Mouse (Mus musculus): ENCODE measurements around the gene Svop. TPM values are rescaled to one million over a fixed set of nuclear protein-coding genes. Genes with fewer than 3 reads are reported as not detected.

Gene Svop
- polyA plus RNA-seq, 1 experiment from 2014 or later: 17.6 TPM

- Histone ChIP-seq H3K27me3 (ENCODE audit: control insufficient read depth, insufficient read depth, low read length) (no peaks in the 10 kb centered on the region), H3K27ac (ENCODE audit: low read depth, low read length) (no peak overlapping the region), H3K4me3 (ENCODE audit: low read depth, low read length) (no peak overlapping the region), H3K4me1 (replicated peaks; ENCODE audit: control insufficient read depth, insufficient read depth, low read length) (peaks cover 7% of the 10 kb centered on the region; the same call in 1 of the 2 replicates), H3K4me2 (ENCODE audit: low read depth, low read length, severe bottlenecking) (no peak overlapping the region), H3K36me3 (ENCODE audit: control insufficient read depth, insufficient read depth, low read length) (no peaks in the 10 kb centered on the region), H3K9ac (ENCODE audit: low read length) (no peak overlapping the region), H3K9me3 (ENCODE audit: control insufficient read depth, low read length) (no peaks in the 10 kb centered on the region)
- WGBS: 87% methylated on average over 5 of the region's 5 CpGs
- ATAC-seq (replicated peaks; ENCODE audit: low FRiP score): no peak
- no peak for DNase-seq (ENCODE audit: low spot score)
These were observed 100.8 kb downstream of the Svop start for GRCm38 (mm10) chr5:113990593-113990992.

DNA sequence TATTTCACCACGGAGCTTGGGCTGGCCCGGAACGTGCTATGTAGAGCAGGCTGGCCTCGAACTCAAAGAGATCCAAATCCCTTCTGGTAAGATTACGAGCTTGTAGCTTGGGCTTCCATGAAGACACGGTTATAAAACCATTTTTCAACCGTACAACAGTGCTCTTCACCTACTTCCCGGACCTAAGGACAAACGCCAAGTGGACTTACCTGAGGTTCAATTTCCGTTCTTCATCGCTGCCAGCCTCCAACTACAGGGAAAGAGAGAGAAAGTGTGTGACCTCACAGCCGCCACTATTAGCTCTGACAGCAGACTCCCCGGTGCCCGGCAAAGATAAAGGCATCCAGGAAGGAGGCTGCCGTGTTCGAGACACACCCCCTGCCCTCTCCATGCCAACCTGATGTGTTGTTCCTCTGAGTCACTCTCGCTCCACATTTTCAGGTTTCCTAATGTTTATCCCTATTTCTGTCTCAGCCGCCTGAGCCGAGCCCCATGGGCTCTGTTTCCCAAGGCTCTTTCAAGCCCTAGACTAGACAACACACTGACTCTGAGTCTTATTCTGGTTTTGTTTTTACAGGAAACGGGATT is 101.8 kb downstream of the Svop start:
- 91% methylated on average over 20 of the region's 20 CpGs for WGBS
- no peaks in the 10 kb centered on the region for H3K27me3 ChIP-seq (ENCODE audit: control insufficient read depth, insufficient read depth, low read length)
- no peak overlapping the region for H3K9ac ChIP-seq (ENCODE audit: low read length)
- no peak overlapping the region for H3K27ac ChIP-seq (ENCODE audit: low read depth, low read length)
- H3K4me2 ChIP-seq (ENCODE audit: low read depth, low read length, severe bottlenecking): no peak overlapping the region
- DNase-seq (ENCODE audit: low spot score) (no peak), ATAC-seq (replicated peaks; ENCODE audit: low FRiP score) (no peak)
- H3K4me1 ChIP-seq (replicated peaks; ENCODE audit: control insufficient read depth, insufficient read depth, low read length): peaks cover 7% of the 10 kb centered on the region; the same call in 1 of the 2 replicates
- H3K9me3 ChIP-seq (ENCODE audit: control insufficient read depth, low read length): no peaks in the 10 kb centered on the region
- no peaks in the 10 kb centered on the region for H3K36me3 ChIP-seq (ENCODE audit: control insufficient read depth, insufficient read depth, low read length)
- no peak overlapping the region for H3K4me3 ChIP-seq (ENCODE audit: low read depth, low read length)

DNA sequence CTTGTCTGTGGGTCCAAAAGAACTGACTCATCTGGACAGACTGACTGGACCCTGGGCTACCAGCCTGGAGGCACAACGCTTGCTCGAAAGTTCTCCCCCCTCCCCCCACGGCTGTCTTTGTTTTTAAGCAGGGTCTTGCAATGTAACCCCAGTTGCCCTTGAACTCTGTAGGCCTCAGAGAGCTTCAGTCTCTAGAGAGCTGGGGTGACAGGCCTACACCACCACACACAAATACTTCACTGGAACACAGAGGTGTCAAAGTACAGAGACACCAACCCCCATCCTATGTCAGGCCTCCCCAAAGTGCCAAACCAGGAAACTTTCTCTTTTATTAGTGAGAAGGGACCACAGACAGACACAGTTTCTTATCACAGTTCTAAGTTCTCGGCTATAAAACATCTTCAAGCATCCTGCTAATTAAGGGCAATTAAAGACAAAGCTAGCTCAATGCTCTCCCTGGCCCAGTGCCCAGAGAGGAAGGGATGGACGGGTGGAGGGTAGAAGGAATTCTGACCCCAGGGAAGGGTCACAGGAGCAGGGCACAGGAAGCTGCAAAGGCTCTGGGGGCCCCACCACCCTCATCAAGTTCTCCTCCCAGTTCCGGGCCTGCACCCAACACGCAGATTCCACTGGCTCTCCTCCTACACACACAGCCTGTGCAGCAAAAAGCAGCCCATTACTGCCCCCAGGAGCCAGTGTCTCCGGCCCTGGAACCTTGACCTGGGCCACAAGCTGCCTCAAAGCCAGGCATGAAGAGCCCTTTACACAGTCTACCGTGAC is 105.0 kb downstream of the Svop start:
- Histone ChIP-seq H3K4me1 (replicated peaks; ENCODE audit: control insufficient read depth, insufficient read depth, low read length) (no peaks in the 10 kb centered on the region; the same call in 1 of the 2 replicates), H3K9ac (ENCODE audit: low read length) (no peak overlapping the region), H3K9me3 (ENCODE audit: control insufficient read depth, low read length) (no peaks in the 10 kb centered on the region), H3K36me3 (ENCODE audit: control insufficient read depth, insufficient read depth, low read length) (no peaks in the 10 kb centered on the region; the same call in 1 of the 2 replicates), H3K27me3 (ENCODE audit: control insufficient read depth, insufficient read depth, low read length) (no peaks in the 10 kb centered on the region), H3K4me2 (ENCODE audit: low read depth, low read length, severe bottlenecking) (no peak overlapping the region), H3K27ac (ENCODE audit: low read depth, low read length) (no peak overlapping the region), H3K4me3 (ENCODE audit: low read depth, low read length) (no peak overlapping the region)
- ATAC-seq (replicated peaks; ENCODE audit: low FRiP score) (no peak), DNase-seq (ENCODE audit: low spot score) (no peak)
- WGBS: 68% methylated on average over 9 of the region's 9 CpGs

DNA sequence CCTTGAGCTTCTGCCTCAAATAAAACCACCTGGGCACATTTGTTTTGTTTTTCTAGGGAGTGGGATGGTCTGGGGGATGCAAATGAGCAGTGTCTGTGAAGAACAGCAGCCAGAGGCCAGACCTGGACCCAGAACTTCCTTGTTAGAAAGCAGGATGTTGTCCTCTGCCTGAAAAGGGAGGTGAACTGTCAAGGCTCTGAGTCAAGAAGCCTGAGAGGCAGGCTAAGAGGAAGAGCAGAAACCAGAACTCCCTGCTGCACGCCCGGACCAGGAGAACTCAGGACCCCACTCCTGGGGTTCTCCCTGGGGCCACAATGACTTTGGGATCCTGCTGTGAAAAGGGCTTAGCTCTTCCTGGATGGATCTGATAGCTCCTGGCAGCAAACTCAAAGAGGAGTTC is 105.6 kb downstream of the Svop start:
- no peak overlapping the region for H3K9ac ChIP-seq (ENCODE audit: low read length)
- no peak overlapping the region for H3K4me3 ChIP-seq (ENCODE audit: low read depth, low read length)
- H3K27me3 ChIP-seq (ENCODE audit: control insufficient read depth, insufficient read depth, low read length): no peaks in the 10 kb centered on the region
- H3K9me3 ChIP-seq (ENCODE audit: control insufficient read depth, low read length): no peaks in the 10 kb centered on the region
- no peak overlapping the region for H3K27ac ChIP-seq (ENCODE audit: low read depth, low read length)
- H3K4me1 ChIP-seq (replicated peaks; ENCODE audit: control insufficient read depth, insufficient read depth, low read length): no peaks in the 10 kb centered on the region; the same call in 1 of the 2 replicates
- no peak overlapping the region for H3K4me2 ChIP-seq (ENCODE audit: low read depth, low read length, severe bottlenecking)
- no peak for ATAC-seq (replicated peaks; ENCODE audit: low FRiP score)
- WGBS: 86% methylated on average over 2 of the region's 2 CpGs
- DNase-seq (ENCODE audit: low spot score): no peak
- no peaks in the 10 kb centered on the region; the same call in 1 of the 2 replicates for H3K36me3 ChIP-seq (ENCODE audit: control insufficient read depth, insufficient read depth, low read length)

DNA sequence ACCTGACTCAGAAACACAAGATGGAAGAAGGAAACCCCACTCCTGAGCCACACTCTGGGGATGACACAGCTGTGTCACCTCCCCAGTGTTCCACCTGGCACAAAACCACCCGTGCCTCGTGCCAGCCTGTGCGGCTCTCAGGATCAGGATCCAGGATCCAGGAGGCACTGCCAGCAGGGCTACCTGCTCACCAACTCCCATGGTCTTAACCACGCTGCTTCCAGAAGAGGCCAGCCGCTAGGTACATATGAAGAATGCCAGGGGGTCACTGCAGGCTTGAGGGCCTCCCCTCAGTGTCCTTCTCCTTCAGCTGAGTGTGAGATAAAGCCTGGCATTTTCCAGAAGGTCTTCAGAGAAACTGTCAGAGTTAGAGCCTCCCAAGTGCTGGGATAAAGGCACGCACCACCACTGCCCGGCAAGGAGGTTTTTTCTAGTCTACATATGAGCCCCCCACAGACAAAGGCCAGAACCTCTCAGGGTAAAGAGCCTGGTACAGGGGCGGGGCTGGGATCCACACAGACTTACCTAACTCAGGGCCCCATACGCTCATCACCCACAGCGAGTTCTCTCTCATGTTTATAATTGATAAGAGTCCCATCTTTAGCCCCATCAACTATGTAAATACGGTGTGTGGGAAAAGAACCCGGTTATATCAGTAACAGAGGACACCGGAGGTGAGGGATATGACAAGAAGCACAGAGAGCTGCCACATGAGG is 107.2 kb downstream of the Svop start:
- ATAC-seq (replicated peaks; ENCODE audit: low FRiP score) (no peak), DNase-seq (ENCODE audit: low spot score) (no peak)
- Histone ChIP-seq H3K9ac (ENCODE audit: low read length) (no peak overlapping the region), H3K4me2 (ENCODE audit: low read depth, low read length, severe bottlenecking) (no peak overlapping the region), H3K4me3 (ENCODE audit: low read depth, low read length) (no peak overlapping the region), H3K4me1 (replicated peaks; ENCODE audit: control insufficient read depth, insufficient read depth, low read length) (no peaks in the 10 kb centered on the region; the same call in 1 of the 2 replicates), H3K36me3 (ENCODE audit: control insufficient read depth, insufficient read depth, low read length) (no peaks in the 10 kb centered on the region; the same call in 1 of the 2 replicates), H3K9me3 (ENCODE audit: control insufficient read depth, low read length) (no peaks in the 10 kb centered on the region), H3K27ac (ENCODE audit: low read depth, low read length) (no peak overlapping the region), H3K27me3 (ENCODE audit: control insufficient read depth, insufficient read depth, low read length) (no peaks in the 10 kb centered on the region)
- 92% methylated on average over 13 of the region's 13 CpGs for WGBS

DNA sequence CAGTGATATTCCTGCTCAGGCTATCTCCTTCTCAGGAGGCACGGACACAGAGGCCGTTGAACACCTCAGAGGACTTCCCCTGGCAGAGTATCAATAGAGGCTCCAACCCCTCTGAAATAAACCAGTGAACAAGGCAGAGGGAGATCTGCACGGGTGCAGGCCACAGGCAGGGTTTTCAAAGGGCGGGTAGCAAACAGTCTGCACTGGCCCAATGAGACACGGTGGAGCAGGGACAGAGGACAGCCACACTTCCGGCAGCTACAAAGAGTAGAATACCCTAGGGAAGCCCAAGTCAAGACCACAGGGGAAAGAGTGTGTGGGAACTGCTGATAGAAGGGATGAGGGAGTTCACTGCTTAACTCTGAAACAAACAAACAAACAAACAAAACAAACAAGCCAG is 107.8 kb downstream of the Svop start:
- Histone ChIP-seq H3K27me3 (ENCODE audit: control insufficient read depth, insufficient read depth, low read length) (no peaks in the 10 kb centered on the region), H3K9ac (ENCODE audit: low read length) (no peak overlapping the region), H3K9me3 (ENCODE audit: control insufficient read depth, low read length) (no peaks in the 10 kb centered on the region), H3K4me2 (ENCODE audit: low read depth, low read length, severe bottlenecking) (no peak overlapping the region), H3K4me3 (ENCODE audit: low read depth, low read length) (no peak overlapping the region), H3K36me3 (ENCODE audit: control insufficient read depth, insufficient read depth, low read length) (no peaks in the 10 kb centered on the region; the same call in 1 of the 2 replicates), H3K4me1 (replicated peaks; ENCODE audit: control insufficient read depth, insufficient read depth, low read length) (no peaks in the 10 kb centered on the region; the same call in 1 of the 2 replicates), H3K27ac (ENCODE audit: low read depth, low read length) (no peak overlapping the region)
- DNase-seq (ENCODE audit: low spot score) (no peak), ATAC-seq (replicated peaks; ENCODE audit: low FRiP score) (no peak)
- WGBS: 74% methylated on average over 6 of the region's 6 CpGs

DNA sequence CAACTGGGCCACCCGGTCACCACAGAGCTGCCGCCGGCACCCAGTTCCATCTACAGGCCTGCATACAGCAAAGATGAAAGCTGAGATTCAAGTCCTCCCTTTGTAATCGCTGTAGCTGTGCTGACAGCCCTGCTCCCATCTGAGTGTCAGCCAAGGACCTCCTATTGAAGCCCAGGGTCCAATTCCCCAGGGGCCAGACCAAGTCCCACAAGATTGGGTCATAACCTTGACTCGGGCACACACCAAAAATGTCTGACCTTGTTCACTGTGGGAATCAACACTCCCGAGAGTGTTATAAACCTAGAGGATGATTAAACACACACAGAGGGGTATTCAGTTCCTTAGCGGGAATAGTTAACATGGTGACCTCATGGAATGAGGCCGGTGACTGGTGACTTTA is 109.5 kb downstream of the Svop start:
- H3K9me3 ChIP-seq (ENCODE audit: control insufficient read depth, low read length): no peaks in the 10 kb centered on the region
- no peak for DNase-seq (ENCODE audit: low spot score)
- no peak for ATAC-seq (replicated peaks; ENCODE audit: low FRiP score)
- no peak overlapping the region for H3K27ac ChIP-seq (ENCODE audit: low read depth, low read length)
- no peak overlapping the region for H3K4me2 ChIP-seq (ENCODE audit: low read depth, low read length, severe bottlenecking)
- H3K4me1 ChIP-seq (replicated peaks; ENCODE audit: control insufficient read depth, insufficient read depth, low read length): no peaks in the 10 kb centered on the region; the same call in 1 of the 2 replicates
- no peaks in the 10 kb centered on the region for H3K27me3 ChIP-seq (ENCODE audit: control insufficient read depth, insufficient read depth, low read length)
- H3K9ac ChIP-seq (ENCODE audit: low read length): no peak overlapping the region
- no peak overlapping the region for H3K4me3 ChIP-seq (ENCODE audit: low read depth, low read length)
- no peaks in the 10 kb centered on the region; the same call in 1 of the 2 replicates for H3K36me3 ChIP-seq (ENCODE audit: control insufficient read depth, insufficient read depth, low read length)
- WGBS: 84% methylated on average over 8 of the region's 8 CpGs

DNA sequence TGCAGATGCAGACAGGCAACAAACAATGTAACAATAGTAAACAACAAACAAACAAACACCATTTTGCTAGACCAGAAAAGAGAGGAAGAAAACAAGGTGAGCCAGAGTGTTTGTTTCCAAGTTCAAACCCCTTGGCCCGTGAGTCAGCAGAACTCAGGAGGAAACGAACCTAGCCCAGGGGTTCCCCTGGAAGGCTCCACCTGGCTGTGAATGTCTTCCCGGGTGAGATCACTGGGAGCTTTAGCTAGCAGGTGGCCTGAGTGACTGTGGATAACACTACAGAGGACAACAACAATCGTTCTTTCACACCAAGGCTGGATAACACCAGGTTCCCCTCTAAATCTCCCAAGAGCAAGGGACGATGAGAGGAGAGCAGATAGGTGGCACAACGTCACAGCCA is 110.2 kb downstream of the Svop start:
- no peak overlapping the region for H3K27ac ChIP-seq (ENCODE audit: low read depth, low read length)
- no peaks in the 10 kb centered on the region for H3K4me1 ChIP-seq (replicated peaks; ENCODE audit: control insufficient read depth, insufficient read depth, low read length)
- H3K36me3 ChIP-seq (ENCODE audit: control insufficient read depth, insufficient read depth, low read length): no peaks in the 10 kb centered on the region; the same call in 1 of the 2 replicates
- no peaks in the 10 kb centered on the region for H3K27me3 ChIP-seq (ENCODE audit: control insufficient read depth, insufficient read depth, low read length)
- no peak overlapping the region for H3K4me3 ChIP-seq (ENCODE audit: low read depth, low read length)
- ATAC-seq (replicated peaks; ENCODE audit: low FRiP score): no peak
- no peak overlapping the region for H3K9ac ChIP-seq (ENCODE audit: low read length)
- 85% methylated on average over 6 of the region's 6 CpGs for WGBS
- no peak for DNase-seq (ENCODE audit: low spot score)
- no peak overlapping the region for H3K4me2 ChIP-seq (ENCODE audit: low read depth, low read length, severe bottlenecking)
- no peaks in the 10 kb centered on the region for H3K9me3 ChIP-seq (ENCODE audit: control insufficient read depth, low read length)
